Mouse (Mus musculus) olfactory bulb, adult 2 months (tissue): ENCODE measurements around the gene Pgls.

Experiments
- CTCF ChIP-seq: fragments of 200-500 bp; IDR thresholded peaks from 2 replicates; pipeline ENCODE4 v1.5.1; 2012; ENCODE audit warnings: low read depth, mild to moderate bottlenecking, low read length, moderate library complexity; ENCODE audit not compliant: insufficient read depth
- POLR2A ChIP-seq: fragments of 200-500 bp; IDR thresholded peaks from 2 replicates; pipeline ENCODE4 v1.6.1; 2012; ENCODE audit warnings: mild to moderate bottlenecking, low read depth, low read length, moderate library complexity; ENCODE audit not compliant: insufficient read depth

DNA sequence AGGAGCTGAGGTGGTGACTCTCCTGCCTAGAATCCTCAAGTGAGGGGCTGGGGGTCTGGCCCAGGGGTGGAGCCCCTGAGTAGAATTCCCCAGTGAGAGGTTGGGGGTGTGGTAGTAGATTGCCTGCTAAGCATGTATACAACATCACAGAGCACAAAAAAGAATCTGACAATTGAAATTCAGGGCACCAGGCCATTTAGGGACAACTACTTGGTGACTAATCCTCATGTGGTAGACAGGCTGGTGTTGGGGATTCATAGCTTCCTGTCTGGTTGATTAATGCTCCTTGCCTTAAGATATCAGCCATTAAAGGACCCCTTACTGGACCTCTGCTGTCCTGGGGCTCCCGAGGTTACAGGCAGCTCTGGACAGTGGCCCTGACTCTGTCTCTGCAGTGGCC is 13.0 kb upstream of the Pgls start:
- no peak for TF ChIP-seq CTCF
- no peak for TF ChIP-seq POLR2A
